Mouse (Mus musculus): ENCODE results near the gene Nt5c2. TPM values are rescaled to one million over a fixed set of nuclear protein-coding genes. Genes with fewer than 3 reads are reported as not detected.

Gene Nt5c2
- total and polyA plus RNA-seq, 3 experiments, result 11.9 to 66.2 (median 61.8) TPM

DNA sequence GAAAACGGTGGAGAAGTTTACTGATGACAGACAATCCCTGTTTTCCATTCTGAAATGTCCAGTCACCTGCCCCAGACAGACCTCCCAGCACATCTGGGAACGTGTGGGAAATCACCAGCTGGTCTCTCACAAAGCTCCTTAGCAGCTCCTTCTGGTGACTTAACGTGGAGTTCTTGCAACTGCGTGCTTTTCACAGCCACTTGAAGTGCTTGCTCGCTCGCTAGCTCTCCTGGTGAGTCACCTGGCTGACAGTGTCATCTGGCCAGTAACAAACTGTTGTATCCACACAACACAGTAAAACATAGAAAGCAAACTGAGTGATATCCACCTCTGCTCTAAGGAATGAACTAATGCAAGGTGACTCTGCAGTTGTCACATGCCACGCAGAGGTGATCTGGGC is 128.1 kb downstream of the Nt5c2 start:
- DNase-seq, result no peak

DNA sequence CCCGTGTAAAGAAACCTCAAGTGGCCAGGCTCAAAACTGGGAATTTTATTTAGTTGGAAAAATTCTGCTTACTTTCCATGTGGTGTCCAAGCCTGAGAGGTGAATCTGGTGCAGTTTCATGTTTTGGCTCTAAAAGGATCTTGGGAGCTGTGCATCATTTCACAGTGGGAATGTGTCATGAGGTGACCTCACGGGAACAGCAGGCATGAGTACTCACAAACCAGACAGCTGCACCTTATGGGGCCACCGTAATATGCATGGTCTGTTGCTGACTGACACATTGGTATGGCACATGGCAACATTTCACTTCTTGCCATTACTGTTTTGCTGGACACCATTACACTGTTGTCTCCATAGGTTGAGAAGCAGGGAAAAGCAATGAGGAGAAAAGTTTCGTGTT is 129.6 kb downstream of the Nt5c2 start:
- DNase-seq, result no peak

DNA sequence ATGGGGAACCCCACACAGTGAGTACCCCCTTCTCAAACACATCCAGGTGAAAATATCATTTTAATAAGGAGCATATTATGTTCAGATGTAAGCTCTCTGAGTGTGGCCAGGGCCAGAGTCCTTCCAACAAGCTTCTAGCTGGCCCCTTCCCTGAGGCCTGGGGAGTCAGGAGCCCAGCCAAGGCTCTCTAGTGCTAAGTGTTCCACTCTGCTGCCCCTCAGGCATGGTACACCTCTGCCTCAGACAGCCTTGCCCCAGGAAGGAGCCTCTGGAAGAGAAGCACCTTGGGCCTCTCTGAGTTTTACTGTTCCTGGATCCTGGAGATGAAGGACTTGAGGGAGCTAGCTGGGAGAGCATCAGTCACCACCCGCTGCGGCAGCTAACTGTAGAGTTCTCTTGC is 135.1 kb downstream of the Nt5c2 start:
- DNase-seq, result no peak

DNA sequence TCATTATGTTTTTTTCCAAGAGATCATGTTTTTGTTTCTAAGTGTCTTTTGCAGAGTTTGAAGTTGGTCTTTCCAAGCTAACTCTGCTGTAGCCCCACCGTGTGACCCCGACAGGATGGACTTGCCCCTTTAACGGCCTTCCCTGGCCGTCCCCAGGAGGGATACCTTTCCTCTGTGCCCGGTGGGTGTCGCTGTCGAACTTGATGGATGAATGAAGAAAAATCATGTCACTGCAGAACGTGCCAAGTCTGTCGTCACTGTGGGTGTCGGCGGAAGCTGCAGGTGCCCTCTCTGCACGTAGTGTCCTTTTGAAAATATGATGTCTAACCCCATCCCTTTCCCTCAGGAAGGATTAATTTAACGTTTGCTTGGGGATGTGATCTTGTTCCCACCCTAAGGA is 136.6 kb downstream of the Nt5c2 start:
- DNase-seq, result peak; percentile 68

DNA sequence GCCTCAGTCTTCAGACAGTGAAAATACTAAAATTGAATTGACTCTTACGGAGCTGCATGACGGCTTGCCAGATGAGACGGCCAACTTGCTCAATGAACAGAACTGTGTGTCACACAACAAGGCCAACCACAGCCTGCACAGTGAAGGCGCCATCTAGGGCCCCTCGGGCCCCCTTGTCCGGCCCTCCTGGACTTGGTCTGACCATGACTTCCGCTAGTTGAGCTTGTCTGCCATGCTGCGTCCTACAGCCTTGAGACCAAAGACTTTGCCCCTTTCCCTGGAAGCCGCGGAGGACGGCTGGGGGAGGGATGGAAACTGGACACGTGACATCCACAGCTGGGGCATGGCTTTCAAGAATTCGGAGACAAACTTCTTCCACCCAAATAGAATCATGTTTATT is 137.1 kb downstream of the Nt5c2 start:
- peak; percentile 71 for DNase-seq

DNA sequence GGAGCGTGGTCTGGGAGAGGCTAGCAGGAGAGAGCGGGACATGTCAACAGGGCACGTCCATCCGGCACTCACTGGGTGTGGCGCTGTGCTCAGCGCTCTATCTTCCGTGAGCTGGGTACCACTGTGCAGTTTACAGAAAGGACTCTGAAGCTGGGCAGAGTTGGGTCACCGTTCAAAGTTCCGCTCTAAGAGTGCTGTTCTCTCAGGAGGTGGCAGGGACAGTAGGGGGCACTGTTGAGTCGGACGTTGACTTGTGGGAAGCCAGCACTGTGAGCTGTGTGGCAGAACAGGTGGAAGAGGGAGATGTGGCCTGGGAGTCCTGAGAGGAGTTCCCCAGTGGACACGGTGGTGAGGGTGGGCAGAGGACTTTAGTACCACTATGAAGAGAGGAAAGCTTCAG is 139.2 kb downstream of the Nt5c2 start:
- peak; percentile 85 for DNase-seq

DNA sequence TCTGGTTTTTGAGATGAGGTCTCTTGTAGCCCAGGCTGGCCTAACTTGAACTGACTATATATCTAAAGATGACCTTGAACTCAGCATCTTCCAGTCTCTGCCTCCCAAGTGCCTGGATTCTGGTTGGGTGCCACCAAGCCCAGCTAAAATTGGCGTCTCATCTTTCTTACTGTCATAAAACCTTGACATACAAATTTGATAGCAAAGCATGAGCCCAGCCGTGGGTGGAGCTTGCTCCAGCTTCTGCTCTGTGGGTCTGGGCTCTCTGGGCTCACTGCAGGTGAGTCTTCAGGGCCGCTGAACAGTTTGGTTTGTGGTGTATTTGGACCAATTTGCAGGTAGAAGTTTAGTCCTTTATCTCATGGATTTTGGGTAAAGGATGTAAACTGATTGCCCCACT is 141.0 kb downstream of the Nt5c2 start:
- DNase-seq, result peak; percentile 67

DNA sequence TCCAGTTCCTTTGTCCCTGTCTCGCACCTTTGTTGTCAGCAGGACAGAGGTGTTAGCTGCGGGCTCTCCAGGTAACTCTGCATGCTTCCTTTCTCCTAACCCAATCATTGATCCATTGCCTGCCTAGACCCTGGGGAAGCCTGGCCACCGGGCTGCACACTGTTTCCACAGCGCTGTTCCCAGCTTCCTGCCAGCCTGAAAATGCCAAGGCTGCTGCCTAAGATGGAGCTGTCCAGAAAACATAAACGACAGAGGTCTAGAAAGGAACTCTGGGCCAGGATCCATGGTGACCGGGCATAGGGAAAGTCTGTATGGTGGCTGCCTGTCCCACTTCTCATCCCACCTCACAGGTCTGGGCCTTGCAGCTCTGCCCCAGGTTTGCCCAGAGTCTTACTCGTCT is 143.3 kb downstream of the Nt5c2 start:
- peak; percentile 80 for DNase-seq

DNA sequence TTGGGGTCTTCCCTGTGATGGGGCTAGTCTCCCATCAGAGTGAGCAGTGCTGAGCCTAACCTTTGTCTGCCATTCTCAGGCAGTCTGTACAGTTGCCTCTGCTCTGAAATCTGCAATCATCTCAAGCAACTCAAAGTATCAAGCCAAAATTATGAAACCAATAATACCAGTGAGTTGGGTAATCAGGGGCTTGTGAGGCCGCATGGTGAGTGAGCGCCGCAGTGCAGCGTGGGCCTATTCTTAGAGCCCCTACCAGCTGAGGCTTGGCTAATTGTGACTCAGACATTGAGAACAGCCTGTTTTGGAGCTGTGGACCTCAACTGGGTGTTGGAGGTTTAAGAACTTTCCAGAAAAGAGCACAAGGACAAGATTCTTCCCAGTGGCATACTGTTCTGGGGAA is 143.9 kb downstream of the Nt5c2 start:
- peak; percentile 68 for DNase-seq

DNA sequence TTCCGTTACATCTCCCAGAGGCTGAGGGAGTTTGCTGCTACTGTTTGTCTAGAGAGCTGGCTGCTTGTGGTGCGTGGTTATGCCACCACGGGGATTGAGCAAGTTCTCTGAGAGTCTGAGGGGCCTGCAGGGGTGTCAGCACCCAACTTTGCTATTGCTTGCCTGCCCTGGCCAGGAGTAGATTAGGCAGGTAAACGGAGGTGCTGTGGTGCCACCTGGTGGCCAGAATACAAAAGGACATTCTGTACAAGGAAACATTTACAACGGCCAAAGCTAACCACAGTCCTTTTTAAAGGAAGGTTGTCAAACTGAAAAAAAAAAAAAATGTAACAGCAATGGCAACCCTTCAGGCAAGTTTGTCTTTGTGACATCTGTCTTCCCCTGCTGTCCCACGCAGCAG is 145.4 kb downstream of the Nt5c2 start:
- peak; percentile 85 for DNase-seq

DNA sequence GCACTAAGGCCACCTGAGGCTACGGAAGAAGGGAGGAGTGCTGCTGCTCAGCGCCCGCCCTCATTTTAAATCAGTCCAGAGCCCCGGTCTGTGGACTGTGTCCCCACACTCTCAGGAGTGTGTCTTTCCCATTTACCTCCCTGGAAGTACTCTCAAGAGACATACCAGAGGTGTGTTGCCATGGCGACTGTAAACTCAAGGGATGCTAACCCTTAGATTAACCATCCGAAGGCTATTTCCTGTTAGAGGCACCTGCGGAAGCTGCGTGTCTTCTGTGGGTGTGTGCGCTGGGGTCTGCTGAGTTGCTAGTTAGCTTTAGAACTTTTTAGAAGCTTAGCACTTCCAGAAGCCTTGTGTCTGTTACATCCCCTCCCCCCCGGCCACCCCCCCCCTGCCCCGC is 145.9 kb downstream of the Nt5c2 start:
- DNase-seq, result no peak

DNA sequence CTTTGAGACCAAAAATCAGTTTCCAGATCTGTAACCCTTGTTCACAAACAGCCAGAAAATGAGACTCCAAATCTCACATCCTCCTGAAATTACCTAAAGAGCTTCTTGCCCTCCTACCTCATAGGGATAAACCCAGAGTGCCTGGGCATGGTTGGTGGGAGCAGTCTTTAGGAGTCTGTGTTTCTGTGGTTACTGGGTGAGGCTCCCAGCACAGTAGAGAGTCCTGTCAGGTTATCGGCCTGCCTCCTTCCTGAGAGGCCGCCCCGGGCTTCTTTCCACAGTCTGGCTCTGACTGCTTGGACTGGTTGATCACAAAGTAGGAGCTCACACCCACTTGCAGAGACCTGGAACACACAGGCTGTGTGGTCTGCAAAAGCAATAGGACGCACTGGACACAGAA is 149.6 kb downstream of the Nt5c2 start:
- DNase-seq, result no peak

DNA sequence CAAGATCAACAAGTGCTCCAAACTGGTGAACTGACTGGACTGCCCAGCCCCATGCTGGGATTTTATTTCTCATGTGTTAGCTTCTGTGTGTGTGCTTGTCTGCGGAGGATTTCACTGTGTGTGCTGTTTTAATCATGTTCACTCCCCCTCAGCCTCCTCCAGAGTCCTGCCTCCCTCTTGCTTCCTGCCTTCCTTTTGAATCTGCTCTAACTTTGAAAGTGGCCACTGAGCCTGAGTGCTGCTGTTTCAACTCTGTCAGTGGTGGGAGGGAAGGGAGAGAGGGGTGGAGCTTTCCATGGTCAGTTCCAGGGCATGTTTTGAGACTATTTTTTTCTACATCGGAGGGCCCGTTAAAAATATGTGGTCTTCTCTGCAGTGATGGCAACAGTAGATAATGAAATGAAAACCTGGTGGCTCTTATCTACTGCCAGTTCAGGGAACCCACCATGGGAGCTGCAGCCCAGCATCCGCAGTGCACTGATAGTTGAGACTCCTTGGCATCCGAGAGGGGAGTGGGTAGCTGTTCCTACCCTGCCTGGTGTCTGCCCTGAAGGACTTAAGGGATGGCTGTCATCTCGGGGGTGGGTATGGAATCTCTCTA is 150.1 kb downstream of the Nt5c2 start:
- no peak for DNase-seq

DNA sequence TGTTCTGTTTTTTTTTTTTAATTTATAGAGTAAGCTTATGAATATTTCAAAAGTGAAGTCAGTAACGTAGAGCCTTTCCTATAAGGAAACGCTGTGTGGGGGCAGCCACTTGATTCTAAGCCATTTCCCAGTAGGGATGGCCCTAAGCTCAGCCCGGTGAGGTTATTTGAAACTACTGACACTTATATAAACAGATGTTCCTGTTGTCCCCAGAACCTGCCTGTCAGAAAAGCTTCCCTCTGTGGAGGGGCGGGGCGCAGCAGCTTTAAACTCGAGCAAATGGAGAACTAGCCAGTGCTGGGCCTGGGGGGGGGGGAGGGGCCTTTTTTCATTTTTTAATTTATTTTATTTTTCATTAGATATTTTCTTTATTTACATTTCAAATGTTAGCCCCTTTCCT is 150.9 kb downstream of the Nt5c2 start:
- no peak for DNase-seq

DNA sequence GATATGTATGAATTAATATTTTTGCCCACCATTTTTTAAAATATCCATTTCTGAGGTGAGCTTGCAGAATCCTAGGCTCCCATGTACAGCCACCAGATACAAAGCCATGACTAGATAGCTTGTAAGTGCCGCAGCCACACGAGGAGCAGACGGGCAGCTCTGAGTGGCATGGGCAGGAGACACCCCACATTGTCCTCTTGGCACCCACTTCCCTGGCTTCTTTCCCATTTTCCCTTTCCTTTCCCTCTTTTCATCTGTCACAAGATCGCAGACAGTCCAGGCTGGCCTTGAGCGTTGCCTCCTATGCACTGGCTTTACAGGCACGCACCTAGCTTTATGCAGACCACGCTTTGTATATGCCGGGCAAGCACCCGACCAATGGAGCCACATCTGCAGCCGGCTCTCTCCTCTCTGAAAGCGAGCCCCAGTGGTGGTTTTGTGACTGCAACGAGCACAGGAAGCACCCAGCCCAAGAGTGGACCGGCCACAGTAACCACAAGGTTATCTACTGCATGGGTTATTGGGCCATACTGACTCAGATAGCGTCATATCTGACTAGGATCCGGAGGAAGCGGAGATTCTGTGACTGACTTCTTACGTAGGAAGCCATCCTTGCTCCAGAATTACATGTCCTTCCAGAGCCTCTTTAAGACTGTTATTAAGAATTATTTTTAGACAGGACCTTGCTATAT is 151.6 kb downstream of the Nt5c2 start:
- peak; percentile 76 for DNase-seq

DNA sequence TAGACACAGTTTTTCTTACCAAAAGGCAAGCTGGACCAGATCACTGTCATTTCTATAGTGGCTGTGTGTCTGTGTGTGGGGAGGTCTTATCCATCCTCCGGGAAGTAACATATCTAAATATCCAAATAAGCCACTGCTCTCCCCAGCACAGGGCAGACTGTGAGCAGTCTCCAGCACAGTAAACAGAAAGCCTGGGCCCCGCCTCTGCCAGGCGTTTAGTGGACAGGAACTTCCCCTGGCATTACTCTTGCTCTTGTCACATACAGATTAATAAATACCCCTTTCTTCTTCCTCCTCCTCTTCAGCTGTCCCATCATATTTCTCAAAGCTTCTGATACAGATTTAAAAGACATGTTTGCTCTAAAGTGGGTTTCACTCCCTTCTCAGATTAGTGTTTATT is 152.4 kb downstream of the Nt5c2 start:
- DNase-seq, result no peak

DNA sequence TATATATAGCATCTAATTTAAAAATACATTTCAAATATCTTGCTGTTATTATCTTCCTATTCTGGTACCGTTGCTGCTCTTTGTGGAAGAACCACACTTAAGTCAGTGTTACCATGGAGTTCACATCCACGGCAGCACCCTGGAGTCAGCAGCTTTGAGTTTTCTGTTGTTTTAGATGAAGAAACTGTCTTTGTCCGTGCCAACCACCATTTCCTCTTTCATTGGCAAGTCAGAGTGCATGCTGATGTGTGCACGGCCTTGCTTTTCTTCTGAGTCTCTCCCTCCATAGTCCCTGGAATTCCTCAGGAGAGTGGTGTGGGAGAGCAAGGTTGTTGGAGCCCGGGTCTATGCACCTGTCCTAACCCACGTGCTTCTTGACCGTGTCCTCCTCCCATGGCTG is 156.8 kb downstream of the Nt5c2 start:
- DNase-seq, result no peak

DNA sequence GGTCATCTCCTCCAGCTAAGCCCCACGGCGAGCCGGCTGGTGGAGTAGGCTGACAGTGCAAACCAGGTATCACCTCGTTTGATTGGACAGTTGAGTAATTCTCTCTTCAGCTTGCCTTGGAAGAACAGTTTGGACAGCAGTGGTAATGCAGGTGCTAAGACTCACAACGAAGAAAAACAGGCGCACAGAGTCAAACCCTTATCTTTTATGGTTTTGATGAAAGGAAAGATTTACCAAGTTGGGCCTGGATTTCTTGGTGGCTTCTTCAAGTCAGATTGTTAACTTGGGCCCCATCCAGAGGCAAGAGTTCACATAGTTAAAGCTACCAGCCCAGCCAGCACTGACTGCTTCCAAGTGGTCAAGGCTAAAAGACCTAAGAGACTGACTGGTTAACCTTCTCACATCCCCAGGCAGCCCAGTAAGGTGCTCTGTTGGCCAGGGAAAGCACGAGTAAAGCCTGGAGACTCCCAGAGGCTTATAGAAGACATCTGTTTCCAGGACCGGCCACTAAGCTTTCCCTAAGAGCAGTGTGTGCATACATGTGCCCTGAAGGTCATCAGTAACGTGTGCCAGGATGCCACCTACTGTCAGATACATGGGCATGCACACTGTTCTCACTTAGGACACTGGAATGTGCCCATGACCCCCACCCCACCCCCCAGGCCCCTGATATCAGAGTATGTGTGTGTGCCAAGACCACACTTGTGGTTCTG is 157.5 kb downstream of the Nt5c2 start:
- peak; percentile 52 for DNase-seq

DNA sequence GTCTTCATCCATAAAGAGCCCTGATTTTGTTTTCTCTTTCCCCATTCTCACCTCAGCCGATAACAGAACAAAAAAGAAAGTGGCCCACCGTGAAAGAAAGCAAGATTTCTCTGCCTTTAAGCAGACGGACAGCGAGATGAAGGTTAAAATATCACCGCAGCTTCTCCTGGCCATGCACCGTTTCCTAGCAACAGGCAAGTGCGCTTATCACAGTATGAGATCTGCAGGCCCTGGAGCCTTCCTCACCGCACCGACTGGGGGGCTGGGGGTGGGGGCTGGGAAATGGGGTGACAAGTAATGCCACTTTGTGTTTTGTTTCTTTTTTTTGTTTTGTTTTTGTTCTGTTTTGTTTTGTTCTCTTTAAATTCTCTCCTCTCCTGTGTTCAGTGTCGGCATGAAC is 158.2 kb downstream of the Nt5c2 start:
- DNase-seq, result no peak

DNA sequence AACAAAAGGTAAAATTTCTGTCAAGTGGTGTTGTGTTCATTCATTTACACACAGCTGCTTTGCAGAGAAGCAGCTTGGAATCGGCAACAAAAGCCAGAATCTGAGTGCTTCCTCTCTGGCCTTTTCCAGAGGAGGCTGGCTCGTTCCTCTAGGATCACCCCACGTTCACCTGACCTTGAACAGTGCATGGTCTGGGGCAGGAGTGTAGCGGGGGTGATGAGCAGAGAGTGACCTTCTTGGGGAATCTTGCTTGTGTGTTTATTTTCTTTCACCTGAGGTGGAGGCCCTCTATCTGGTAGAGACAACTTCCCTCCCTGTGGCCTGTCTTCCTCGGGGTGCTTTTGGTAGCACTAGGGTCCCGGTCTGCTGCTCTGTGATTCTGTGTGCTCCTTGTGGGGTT is 158.7 kb downstream of the Nt5c2 start:
- DNase-seq, result no peak

DNA sequence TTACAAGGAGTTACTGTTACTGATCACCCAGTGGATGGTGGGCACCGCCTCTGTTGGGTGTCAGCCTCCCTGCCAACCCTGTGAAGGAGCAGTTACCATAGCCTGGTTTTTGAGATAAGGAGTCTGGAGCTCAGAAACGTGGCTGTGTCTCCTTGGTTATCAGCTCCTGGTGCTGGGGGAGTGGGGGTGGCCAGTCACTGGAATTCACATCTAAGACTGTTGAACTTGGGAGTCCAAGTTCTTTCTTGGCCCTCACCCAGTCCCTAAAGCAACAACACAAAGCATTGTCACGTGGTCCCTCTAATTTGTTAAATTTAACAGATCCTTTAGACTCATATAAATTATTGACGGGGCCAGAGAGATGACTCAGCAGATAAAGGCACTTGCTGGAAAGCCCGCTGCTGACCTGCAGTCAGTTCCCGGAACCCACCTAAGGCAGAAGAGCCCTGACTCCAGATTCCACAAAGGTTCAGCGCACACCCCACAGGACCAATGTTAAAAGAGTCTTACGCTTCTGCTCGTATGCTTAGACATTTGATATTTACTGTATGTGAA is 165.4 kb downstream of the Nt5c2 start:
- DNase-seq, result no peak

DNA sequence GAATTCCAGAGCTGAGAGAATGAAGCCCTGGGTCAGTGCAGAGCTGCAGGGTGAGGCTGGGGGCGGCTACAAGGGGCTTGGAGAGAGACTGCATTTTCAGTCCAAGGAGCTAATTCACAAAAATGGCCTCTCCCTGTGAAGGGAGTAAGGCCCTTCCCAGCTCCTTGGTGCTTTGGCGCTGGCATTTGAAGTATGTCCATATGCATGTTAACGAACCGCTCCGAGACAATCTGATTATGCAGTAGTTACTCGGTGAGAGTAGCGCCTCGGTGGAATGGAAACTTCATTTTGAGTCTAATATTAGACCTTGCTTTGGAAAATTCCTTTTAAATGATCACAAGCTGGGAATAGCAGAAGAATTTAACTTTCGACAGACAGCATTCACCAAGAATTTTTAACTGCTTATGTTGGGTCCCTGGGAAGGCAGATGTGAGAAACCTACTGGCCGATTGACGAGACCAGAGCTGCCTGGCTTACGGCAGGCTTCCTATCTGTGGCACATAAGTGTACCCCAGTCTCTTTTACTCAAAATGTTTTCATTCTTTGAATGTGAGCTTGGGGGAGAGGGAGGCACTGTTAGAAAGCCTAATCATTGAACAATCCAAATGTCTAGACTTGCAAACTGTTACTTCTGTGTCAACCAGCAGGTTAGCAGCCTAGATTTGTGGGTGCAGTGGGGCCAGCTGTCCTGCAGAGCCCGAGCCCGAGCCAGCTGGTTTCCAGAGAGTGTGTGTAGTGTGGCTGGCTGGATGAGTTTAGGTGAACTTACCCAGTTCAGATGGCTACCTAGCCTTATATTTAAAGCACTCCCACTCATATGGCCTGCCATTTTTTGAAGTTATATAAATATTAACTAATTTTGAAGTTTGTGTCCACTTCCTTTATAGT is 166.3 kb downstream of the Nt5c2 start:
- no peak for DNase-seq
